Mouse (Mus musculus) neutrophil, adult 5-6 weeks (primary cell): ENCODE results near the gene Xylt1. TPM values are rescaled to one million over a fixed set of nuclear protein-coding genes. Genes with fewer than 3 reads are reported as not detected.

ENCODE experiments used
- ATAC-seq: fragments of 151-379, 151-347 bp; 2 replicates; pipeline ENCODE4 v1.8.0; 2017; ENCODE audit warnings: mild to moderate bottlenecking, moderate TSS enrichment; ENCODE audit not compliant: insufficient number of reproducible peaks, poor library complexity, low FRiP score, severe bottlenecking; ENCODE audit errors: extremely low read depth
- total RNA-seq: library from RNA; stranded (forward); fragments of 200-1000 nt; gene quantifications from 2 replicates; pipeline ENCODE4 v1.2.3, GENCODE M21; 2017

The Xylt1 gene
- total RNA-seq, 1 experiment from 2014 or later: 138 TPM

GRCm38 (mm10) chr7:117533164-117533563 is 152.4 kb downstream of the Xylt1 start:
- no peak for ATAC-seq

GRCm38 (mm10) chr7:117539931-117540330 is 159.2 kb downstream of the Xylt1 start:
- no peak for ATAC-seq

GRCm38 (mm10) chr7:117540413-117540812 is 159.6 kb downstream of the Xylt1 start:
- no peak for ATAC-seq

GRCm38 (mm10) chr7:117541056-117541455 is 160.3 kb downstream of the Xylt1 start:
- no peak for ATAC-seq

- no peak for ATAC-seq
Observed at GRCm38 (mm10) chr7:117541681-117542080, 160.9 kb downstream of the Xylt1 start.

GRCm38 (mm10) chr7:117543041-117543440 is 162.3 kb downstream of the Xylt1 start:
- ATAC-seq: no peak

- ATAC-seq: no peak
Observed at GRCm38 (mm10) chr7:117544126-117544525, 163.3 kb downstream of the Xylt1 start.

- no peak for ATAC-seq
Observed at GRCm38 (mm10) chr7:117548301-117548700, 167.5 kb downstream of the Xylt1 start.

- no peak for ATAC-seq
Observed at GRCm38 (mm10) chr7:117550916-117551549, 170.3 kb downstream of the Xylt1 start.

GRCm38 (mm10) chr7:117553228-117553627 is 172.4 kb downstream of the Xylt1 start:
- no peak for ATAC-seq

- ATAC-seq: no peak
Observed at GRCm38 (mm10) chr7:117555735-117556134, 175.0 kb downstream of the Xylt1 start.

- no peak for ATAC-seq
Observed at GRCm38 (mm10) chr7:117558166-117558565, 177.4 kb downstream of the Xylt1 start.

GRCm38 (mm10) chr7:117559051-117559450 is 178.3 kb downstream of the Xylt1 start:
- peak; percentile 4; the same call in 1 of the 2 replicates for ATAC-seq

GRCm38 (mm10) chr7:117563939-117564499 is 183.2 kb downstream of the Xylt1 start:
- ATAC-seq: no peak

- no peak for ATAC-seq
Observed at GRCm38 (mm10) chr7:117564627-117565026, 183.8 kb downstream of the Xylt1 start.

GRCm38 (mm10) chr7:117566115-117566514 is 185.3 kb downstream of the Xylt1 start:
- ATAC-seq: peak; percentile 49; the same call in 1 of the 2 replicates

- no peak for ATAC-seq
Observed at GRCm38 (mm10) chr7:117566833-117567232, 186.1 kb downstream of the Xylt1 start.

GRCm38 (mm10) chr7:117567252-117567651 is 186.5 kb downstream of the Xylt1 start:
- no peak for ATAC-seq

- ATAC-seq: peak; percentile 37
Observed at GRCm38 (mm10) chr7:117567653-117568340, 187.0 kb downstream of the Xylt1 start.

- no peak for ATAC-seq
Observed at GRCm38 (mm10) chr7:117571131-117571530, 190.4 kb downstream of the Xylt1 start.
